Mouse (Mus musculus) heart, postnatal 0 days (tissue): ENCODE measurements at regions not wholly inside any gene's neighbourhood (a gene's known extent, or its start where the extent isn't known, plus 50 kb on each side); places are given as distances from the start of the nearest gene placed in this dataset.

Experiments
- ATAC-seq: fragments of 200-750 bp; cut with Nextera tagmentation; 2 replicates; pipeline ENCODE4 v1.8.0; 2017; ENCODE audit warnings: low read depth, moderate number of reproducible peaks, moderate library complexity; ENCODE audit not compliant: insufficient read depth
- DNase-seq: peaks from one replicate; pipeline ENCODE4 v3.0.0-alpha.2; 2016; ENCODE audit warnings: low spot score
- H3K27ac ChIP-seq: fragments of 300-500 bp; sonication (generic); 2 replicates; pipeline ENCODE4 v1.5.1; 2014; ENCODE audit warnings: low read depth, mild to moderate bottlenecking
- H3K27me3 ChIP-seq: fragments of 300-500 bp; sonication (generic); 2 replicates; pipeline ENCODE4 v1.6.1; 2014; ENCODE audit warnings: low read length, mixed read lengths; ENCODE audit not compliant: control insufficient read depth, insufficient read depth
- H3K36me3 ChIP-seq: fragments of 300-500 bp; sonication (generic); replicated peaks from 2 replicates; pipeline ENCODE4 v1.6.1; 2014; ENCODE audit warnings: low read length, mixed read lengths; ENCODE audit not compliant: control insufficient read depth, insufficient read depth
- H3K4me1 ChIP-seq: fragments of 300-500 bp; sonication (generic); 2 replicates; pipeline ENCODE4 v1.6.1; 2014; ENCODE audit warnings: antibody characterized with exemption; ENCODE audit not compliant: control insufficient read depth, insufficient read depth
- H3K4me2 ChIP-seq: fragments of 300-500 bp; sonication (generic); 2 replicates; pipeline ENCODE4 v1.6.1; 2014; ENCODE audit warnings: low read depth, mild to moderate bottlenecking, low read length, moderate library complexity
- H3K4me3 ChIP-seq: fragments of 300-500 bp; sonication (generic); 2 replicates; pipeline ENCODE4 v1.5.1; 2014; ENCODE audit warnings: low read depth, low read length
- H3K9ac ChIP-seq: fragments of 300-500 bp; sonication (generic); replicated peaks from 2 replicates; pipeline ENCODE4 v1.6.1; 2014; ENCODE audit warnings: low read depth, low read length, mixed read lengths
- H3K9me3 ChIP-seq: fragments of 300-500 bp; sonication (generic); replicated peaks from 2 replicates; pipeline ENCODE4 v1.6.1; 2016; ENCODE audit warnings: low read length; ENCODE audit not compliant: control insufficient read depth
- CTCF ChIP-seq: IDR thresholded peaks from 2 replicates; pipeline ENCODE4 v1.5.1; 2016; ENCODE audit warnings: antibody characterized with exemption, control low read depth, low read depth
- EP300 ChIP-seq: IDR thresholded peaks from 2 replicates; pipeline ENCODE4 v1.6.1; 2016; ENCODE audit warnings: antibody characterized with exemption, low read depth
- WGBS: fragments of 180-500 bp; shearing (Covaris S2); extraction: QIAGEN DNeasy Blood & Tissue Kit; methylation state at CpG from one replicate; pipeline ENCODE4 v1.1.7; 2014; 5-methylcytosine and 5-hydroxymethylcytosine counted together

GRCm38 (mm10) chr10:49895436-49895835 lies 106.9 kb upstream of the Grik2 start:
- no peak overlapping the region for H3K4me2 ChIP-seq
- 56% methylated on average over 3 of the region's 3 CpGs for WGBS
- ATAC-seq (no peak), DNase-seq (no peak)
- H3K4me1 ChIP-seq: no peaks in the 10 kb centered on the region
- no peak overlapping the region for H3K9ac ChIP-seq
- no peaks in the 10 kb centered on the region for H3K36me3 ChIP-seq
- H3K27me3 ChIP-seq: no peaks in the 10 kb centered on the region
- H3K4me3 ChIP-seq: no peak overlapping the region
- TF ChIP-seq CTCF: no peak
- no peak for TF ChIP-seq EP300
- H3K27ac ChIP-seq: no peak overlapping the region
- H3K9me3 ChIP-seq: no peaks in the 10 kb centered on the region

GRCm38 (mm10) chr10:49884106-49884505 lies 95.5 kb upstream of the Grik2 start:
- no peak for DNase-seq
- TF ChIP-seq EP300 (no peak), CTCF (no peak)
- no peak overlapping the region for H3K9ac ChIP-seq
- H3K27me3 ChIP-seq: no peaks in the 10 kb centered on the region
- no peaks in the 10 kb centered on the region for H3K36me3 ChIP-seq
- 53% methylated on average over 2 of the region's 2 CpGs for WGBS
- ATAC-seq: no peak
- no peaks in the 10 kb centered on the region for H3K4me1 ChIP-seq
- H3K27ac ChIP-seq: no peak overlapping the region
- H3K4me2 ChIP-seq: no peak overlapping the region
- no peak overlapping the region for H3K4me3 ChIP-seq
- no peaks in the 10 kb centered on the region for H3K9me3 ChIP-seq

GRCm38 (mm10) chr10:49883444-49883843 lies 94.9 kb upstream of the Grik2 start:
- no peak for ATAC-seq
- Histone ChIP-seq H3K27me3 (no peaks in the 10 kb centered on the region), H3K27ac (no peak overlapping the region), H3K4me1 (no peaks in the 10 kb centered on the region), H3K9me3 (no peaks in the 10 kb centered on the region), H3K9ac (no peak overlapping the region), H3K4me2 (no peak overlapping the region), H3K36me3 (no peaks in the 10 kb centered on the region), H3K4me3 (no peak overlapping the region)
- WGBS: 43% methylated on average over 1 of the region's 1 CpGs
- no peak for TF ChIP-seq CTCF
- TF ChIP-seq EP300: no peak
- DNase-seq: no peak

GRCm38 (mm10) chr10:49863800-49864199 lies 75.2 kb upstream of the Grik2 start:
- ATAC-seq (no peak), DNase-seq (no peak)
- H3K4me1 ChIP-seq: no peaks in the 10 kb centered on the region
- H3K9ac ChIP-seq: no peak overlapping the region
- TF ChIP-seq CTCF: no peak
- TF ChIP-seq EP300: no peak
- H3K4me3 ChIP-seq: no peak overlapping the region
- H3K9me3 ChIP-seq: no peaks in the 10 kb centered on the region
- H3K27me3 ChIP-seq: no peaks in the 10 kb centered on the region
- H3K36me3 ChIP-seq: no peaks in the 10 kb centered on the region
- no peak overlapping the region for H3K27ac ChIP-seq
- WGBS: 52% methylated on average over 3 of the region's 3 CpGs
- no peak overlapping the region for H3K4me2 ChIP-seq

GRCm38 (mm10) chr10:49847686-49848085 lies 59.1 kb upstream of the Grik2 start:
- Histone ChIP-seq H3K27me3 (no peaks in the 10 kb centered on the region), H3K4me2 (no peak overlapping the region), H3K9me3 (no peaks in the 10 kb centered on the region), H3K4me1 (no peaks in the 10 kb centered on the region), H3K4me3 (no peak overlapping the region), H3K36me3 (no peaks in the 10 kb centered on the region), H3K9ac (no peak overlapping the region), H3K27ac (no peak overlapping the region)
- 66% methylated on average over 2 of the region's 2 CpGs for WGBS
- DNase-seq (no peak), ATAC-seq (no peak)
- TF ChIP-seq EP300 (no peak), CTCF (no peak)

GRCm38 (mm10) chr10:49844308-49844707 lies 55.7 kb upstream of the Grik2 start:
- no peak overlapping the region for H3K4me3 ChIP-seq
- DNase-seq: no peak
- no peaks in the 10 kb centered on the region for H3K27me3 ChIP-seq
- H3K9ac ChIP-seq: no peak overlapping the region
- no peak for TF ChIP-seq EP300
- no peak for TF ChIP-seq CTCF
- H3K27ac ChIP-seq: no peak overlapping the region
- no peaks in the 10 kb centered on the region for H3K4me1 ChIP-seq
- 56% methylated on average over 3 of the region's 3 CpGs for WGBS
- no peak overlapping the region for H3K4me2 ChIP-seq
- no peaks in the 10 kb centered on the region for H3K36me3 ChIP-seq
- H3K9me3 ChIP-seq: no peaks in the 10 kb centered on the region
- ATAC-seq: no peak
